Mouse (Mus musculus): ENCODE measurements around the gene Nfib. TPM values are rescaled to one million over a fixed set of nuclear protein-coding genes. Genes with fewer than 3 reads are reported as not detected.
A peak's percentile ranks its signal among the peaks of the same experiment; 100 is the strongest.

Gene Nfib
- polyA plus RNA-seq, 1 experiment, result 48.1 TPM

GRCm38 (mm10) chr4:82533231-82533630 lies 172.3 kb downstream of the Nfib start:
- Histone ChIP-seq H3K4me3 (replicated peaks; ENCODE audit: extremely low read depth, low read depth, low read length) (no peak overlapping the region), H3K4me1 (ENCODE audit: control insufficient read depth, insufficient read depth, low read length) (peaks cover 4% of the 10 kb centered on the region)
- 32% methylated on average over 3 of the region's 3 CpGs for WGBS
- no peak for DNase-seq
- no peak for TF ChIP-seq CTCF (IDR thresholded peaks at IDR 0.05; ENCODE audit: insufficient read depth, low read length)
- TF ChIP-seq POLR2A (IDR thresholded peaks at IDR 0.05; ENCODE audit: borderline replicate concordance, extremely low read depth, low read depth, low read length), result no peak

DNA sequence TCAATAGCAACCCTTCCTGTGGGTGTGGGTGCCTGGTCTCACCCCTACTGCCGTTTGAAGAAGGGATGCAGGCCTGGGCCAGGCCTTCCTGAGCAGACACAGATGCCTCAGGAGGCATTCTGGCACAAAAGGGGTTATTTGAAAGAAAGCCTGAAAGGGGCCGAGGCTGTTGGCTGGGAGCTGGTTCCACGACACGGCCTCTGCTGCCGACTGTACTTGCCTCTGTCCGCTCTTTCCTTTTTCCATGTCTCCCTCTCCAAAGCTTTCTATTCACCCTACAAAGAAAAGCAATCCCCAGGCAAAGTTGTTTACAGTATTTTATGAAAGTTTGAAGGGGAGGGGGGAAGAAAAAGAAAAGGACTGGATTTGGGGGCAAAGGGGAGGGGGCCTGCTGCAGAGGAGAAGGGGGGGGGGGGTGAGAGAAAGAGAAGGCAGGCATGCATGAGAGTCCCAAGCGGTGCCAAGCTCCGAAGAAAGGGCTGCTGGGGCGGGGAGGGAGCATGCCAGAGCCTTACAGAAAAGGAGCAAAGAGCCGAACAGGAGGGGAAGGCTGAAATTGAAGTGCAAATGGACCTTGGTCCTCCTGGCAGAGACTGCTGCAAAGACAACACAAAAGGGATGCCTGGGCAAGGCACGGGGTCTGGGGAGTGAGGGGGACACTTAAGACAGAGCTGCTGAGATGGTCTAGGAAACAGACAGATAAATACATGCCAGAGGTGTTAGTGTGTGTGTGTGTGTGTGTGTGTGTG lies 172.9 kb downstream of the Nfib start:
- no peak overlapping the region for H3K4me3 ChIP-seq (replicated peaks; ENCODE audit: extremely low read depth, low read depth, low read length)
- peaks cover 4% of the 10 kb centered on the region for H3K4me1 ChIP-seq (ENCODE audit: control insufficient read depth, insufficient read depth, low read length)
- no peak for DNase-seq
- WGBS, result 28% methylated on average over 11 of the region's 11 CpGs
- TF ChIP-seq POLR2A (IDR thresholded peaks at IDR 0.05; ENCODE audit: borderline replicate concordance, extremely low read depth, low read depth, low read length) (no peak), CTCF (IDR thresholded peaks at IDR 0.05; ENCODE audit: insufficient read depth, low read length) (no peak)

DNA sequence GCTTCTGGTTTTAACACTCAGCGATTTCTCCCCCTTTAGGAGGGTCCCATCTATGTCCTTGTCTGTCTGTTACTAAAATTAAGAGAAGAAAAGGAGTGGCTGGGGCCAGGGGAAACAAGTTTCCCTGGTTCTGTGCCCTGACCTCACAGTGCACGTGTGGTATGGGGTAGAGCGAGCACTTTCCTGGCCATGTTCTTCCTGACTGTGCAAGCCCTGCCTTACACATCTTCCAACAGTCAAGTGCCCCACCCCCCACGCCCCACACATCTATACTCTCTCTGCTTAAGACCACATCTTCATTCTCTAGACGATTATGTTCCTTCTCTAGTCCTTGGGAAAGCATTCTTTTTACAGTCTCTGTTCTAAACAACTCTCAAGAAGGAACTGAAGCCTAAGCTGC lies 173.6 kb downstream of the Nfib start:
- Histone ChIP-seq H3K4me3 (replicated peaks; ENCODE audit: extremely low read depth, low read depth, low read length) (no peak overlapping the region), H3K4me1 (ENCODE audit: control insufficient read depth, insufficient read depth, low read length) (peaks cover 4% of the 10 kb centered on the region; the same call in 1 of the 2 replicates)
- DNase-seq, result no peak
- WGBS, result 48% methylated on average over 5 of the region's 5 CpGs
- TF ChIP-seq CTCF (IDR thresholded peaks at IDR 0.05; ENCODE audit: insufficient read depth, low read length) (no peak), POLR2A (IDR thresholded peaks at IDR 0.05; ENCODE audit: borderline replicate concordance, extremely low read depth, low read depth, low read length) (no peak)

GRCm38 (mm10) chr4:82530875-82531353 lies 174.6 kb downstream of the Nfib start:
- TF ChIP-seq POLR2A (IDR thresholded peaks at IDR 0.05; ENCODE audit: borderline replicate concordance, extremely low read depth, low read depth, low read length), result peak; percentile 23; the same call in 1 of the 2 replicates
- TF ChIP-seq CTCF (IDR thresholded peaks at IDR 0.05; ENCODE audit: insufficient read depth, low read length), result no peak
- no peak overlapping the region for H3K4me3 ChIP-seq (replicated peaks; ENCODE audit: extremely low read depth, low read depth, low read length)
- H3K4me1 ChIP-seq (ENCODE audit: control insufficient read depth, insufficient read depth, low read length), result peaks cover 4% of the 10 kb centered on the region; the same call in 1 of the 2 replicates
- DNase-seq, result no peak
- WGBS, result 47% methylated on average over 3 of the region's 3 CpGs

- DNase-seq, result no peak
- no peak overlapping the region for H3K4me3 ChIP-seq (replicated peaks; ENCODE audit: extremely low read depth, low read depth, low read length)
- whole genome bisulfite sequencing, result 68% methylated on average over 2 of the region's 2 CpGs
- H3K4me1 ChIP-seq (ENCODE audit: control insufficient read depth, insufficient read depth, low read length), result peaks cover 4% of the 10 kb centered on the region; the same call in 1 of the 2 replicates
- TF ChIP-seq POLR2A (IDR thresholded peaks at IDR 0.05; ENCODE audit: borderline replicate concordance, extremely low read depth, low read depth, low read length) (no peak), CTCF (IDR thresholded peaks at IDR 0.05; ENCODE audit: insufficient read depth, low read length) (no peak)
Measured at GRCm38 (mm10) chr4:82528978-82529377, 176.6 kb downstream of the Nfib start.

DNA sequence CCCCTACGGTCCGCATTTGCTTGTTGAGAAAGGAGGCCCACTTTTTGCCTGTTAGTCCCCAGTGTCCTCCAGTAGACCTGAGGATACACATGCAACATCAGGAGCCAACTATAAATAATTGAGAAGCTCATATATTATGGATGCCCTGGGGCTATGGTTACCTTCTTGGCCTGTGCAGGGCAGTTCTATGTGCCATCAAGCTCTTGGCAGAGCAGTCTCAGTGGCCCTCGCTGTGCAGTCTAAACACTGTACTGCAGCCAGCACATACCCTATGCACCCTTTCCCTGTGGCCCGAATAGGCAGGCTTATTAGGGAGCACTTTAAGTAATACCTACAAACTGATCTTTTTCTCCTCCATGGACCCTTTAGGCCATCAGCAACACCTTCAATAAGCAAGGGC lies 185.6 kb downstream of the Nfib start:
- TF ChIP-seq POLR2A (IDR thresholded peaks at IDR 0.05; ENCODE audit: borderline replicate concordance, extremely low read depth, low read depth, low read length), result no peak
- TF ChIP-seq CTCF (IDR thresholded peaks at IDR 0.05; ENCODE audit: insufficient read depth, low read length), result no peak
- H3K4me3 ChIP-seq (replicated peaks; ENCODE audit: extremely low read depth, low read depth, low read length), result no peak overlapping the region
- H3K4me1 ChIP-seq (ENCODE audit: control insufficient read depth, insufficient read depth, low read length), result no peaks in the 10 kb centered on the region
- WGBS, result 97% methylated on average over 4 of the region's 4 CpGs
- no peak for DNase-seq

GRCm38 (mm10) chr4:82518132-82518531 lies 187.4 kb downstream of the Nfib start:
- 94% methylated on average over 1 of the region's 1 CpGs for WGBS
- no peak overlapping the region for H3K4me3 ChIP-seq (replicated peaks; ENCODE audit: extremely low read depth, low read depth, low read length)
- no peaks in the 10 kb centered on the region for H3K4me1 ChIP-seq (ENCODE audit: control insufficient read depth, insufficient read depth, low read length)
- DNase-seq, result no peak
- no peak for TF ChIP-seq CTCF (IDR thresholded peaks at IDR 0.05; ENCODE audit: insufficient read depth, low read length)
- TF ChIP-seq POLR2A (IDR thresholded peaks at IDR 0.05; ENCODE audit: borderline replicate concordance, extremely low read depth, low read depth, low read length), result no peak

DNA sequence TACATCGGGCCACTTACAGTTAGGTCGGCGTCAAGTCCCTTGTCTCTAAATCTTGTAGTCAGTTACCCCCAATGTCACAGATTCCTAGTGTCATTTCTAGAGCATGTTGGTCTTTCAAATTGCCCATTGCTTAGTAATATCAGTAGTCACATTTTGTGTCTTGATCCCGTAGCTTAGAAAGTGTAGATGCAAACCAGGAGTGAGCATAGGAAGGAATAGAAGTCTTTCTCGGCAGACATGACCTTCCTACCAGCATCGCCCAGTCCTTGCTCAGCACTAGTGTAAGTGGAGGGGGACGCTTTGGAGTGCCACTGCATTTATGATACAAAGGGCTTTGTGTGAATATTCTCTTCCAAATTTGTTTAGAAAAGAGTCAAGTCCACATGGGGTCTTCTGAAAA lies 188.2 kb downstream of the Nfib start:
- TF ChIP-seq CTCF (IDR thresholded peaks at IDR 0.05; ENCODE audit: insufficient read depth, low read length), result no peak
- no peak for TF ChIP-seq POLR2A (IDR thresholded peaks at IDR 0.05; ENCODE audit: borderline replicate concordance, extremely low read depth, low read depth, low read length)
- no peak for DNase-seq
- peaks cover 3% of the 10 kb centered on the region; the same call in 1 of the 2 replicates for H3K4me1 ChIP-seq (ENCODE audit: control insufficient read depth, insufficient read depth, low read length)
- 69% methylated on average over 7 of the region's 7 CpGs for WGBS
- no peak overlapping the region for H3K4me3 ChIP-seq (replicated peaks; ENCODE audit: extremely low read depth, low read depth, low read length)

- WGBS, result 71% methylated on average over 6 of the region's 6 CpGs
- no peak for DNase-seq
- TF ChIP-seq POLR2A (IDR thresholded peaks at IDR 0.05; ENCODE audit: borderline replicate concordance, extremely low read depth, low read depth, low read length) (no peak), CTCF (IDR thresholded peaks at IDR 0.05; ENCODE audit: insufficient read depth, low read length) (no peak)
- Histone ChIP-seq H3K4me1 (ENCODE audit: control insufficient read depth, insufficient read depth, low read length) (peaks cover 6% of the 10 kb centered on the region; the same call in 1 of the 2 replicates), H3K4me3 (replicated peaks; ENCODE audit: extremely low read depth, low read depth, low read length) (no peak overlapping the region)
Measured at GRCm38 (mm10) chr4:82516211-82516795, 189.2 kb downstream of the Nfib start.

Data from lung, adult 2 months (tissue).